In the genomic region with DNA sequence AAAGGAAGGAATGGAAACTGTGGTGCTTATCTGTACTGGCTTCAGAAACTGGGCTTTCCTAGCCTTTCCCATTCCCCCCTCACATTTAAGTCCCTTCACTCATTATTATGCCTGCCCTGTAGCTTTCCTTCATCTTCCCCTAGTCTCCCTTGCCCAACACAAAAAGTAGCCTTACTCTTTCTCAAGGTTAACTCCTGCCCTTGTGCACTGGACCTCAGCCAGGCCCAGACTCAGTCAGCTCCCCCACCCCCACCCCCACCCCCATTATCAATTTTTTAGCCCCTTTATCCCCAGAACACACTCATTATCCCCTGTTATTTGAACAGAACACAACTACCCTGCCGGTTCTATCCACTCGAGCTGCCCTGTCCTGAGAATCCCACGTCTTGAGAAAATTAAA, we compare ENCODE assay signal across 8 mouse cellular contexts. TPM values are rescaled to one million over a fixed set of nuclear protein-coding genes. Genes with fewer than 3 reads are reported as not detected.
DNase-seq lines count a peak whose midpoint lies in the region; ATAC-seq and TF ChIP-seq lines count a peak whose summit lies in the region.
"Had no signal": no experiment of that assay in that cellular context is flagged by ENCODE, and none has a peak within 500 bp of the region (broad histone marks: within the 10 kb centered on the region; RNA-seq: fewer than 3 reads in every experiment).

No protein-coding gene starts in this region.

- no peak for TF ChIP-seq CTCF in intestine, postnatal 0 days (IDR thresholded peaks at IDR 0.05; ENCODE audit: low read depth)

- 49% methylated on average over 3 of the region's 3 CpGs for WGBS in lung, embryonic 15.5 days
- 47% methylated on average over 3 of the region's 3 CpGs for WGBS in forebrain, embryonic 11.5 days
- WGBS in intestine, postnatal 0 days: 66% methylated on average over 3 of the region's 3 CpGs
- 59% methylated on average over 3 of the region's 3 CpGs for WGBS in neural tube, embryonic 14.5 days

- DNase-seq in lung, postnatal 14 days: no peak
- no peak for DNase-seq in forebrain, embryonic 11.5 days (ENCODE audit: low spot score)
- DNase-seq in right cerebral cortex, adult 18-20 months: no peak
- no peak for DNase-seq in layer of hippocampus, adult 9-11 months
- DNase-seq: layer of hippocampus, postnatal 36 days had no signal

- peak overlapping the region; percentile 69 for H3K27ac ChIP-seq in lung, embryonic 15.5 days
- no peak overlapping the region for H3K27ac ChIP-seq in forebrain, embryonic 11.5 days (ENCODE audit: low read depth, low read length)
- 0 out of 2 replicates have a peak overlapping the region, but pooled peaks have one; percentile 71 for H3K27ac ChIP-seq in intestine, postnatal 0 days (ENCODE audit: low read depth, low read length)
- H3K27ac ChIP-seq in neural tube, embryonic 14.5 days (ENCODE audit: low read depth, low read length): peak overlapping the region; percentile 53; the same call in 1 of the 2 replicates

- H3K9me3 ChIP-seq in lung, embryonic 15.5 days: no peaks in the 10 kb centered on the region
- H3K9me3 ChIP-seq in forebrain, embryonic 11.5 days (ENCODE audit: control insufficient read depth, low read length): no peaks in the 10 kb centered on the region
- H3K9me3 ChIP-seq in intestine, postnatal 0 days (ENCODE audit: control insufficient read depth): no peaks in the 10 kb centered on the region
- no peaks in the 10 kb centered on the region for H3K9me3 ChIP-seq in neural tube, embryonic 14.5 days (ENCODE audit: control insufficient read depth, low read length)

- ATAC-seq in lung, embryonic 15.5 days (ENCODE audit: borderline replicate concordance, extremely low read depth, low FRiP score, low TSS enrichment): no peak
- no peak for ATAC-seq in forebrain, embryonic 11.5 days (replicated peaks; ENCODE audit: low FRiP score)
- no peak for ATAC-seq in intestine, postnatal 0 days
- ATAC-seq in neural tube, embryonic 14.5 days (ENCODE audit: low read depth): no peak

- peak overlapping the region; percentile 80 for H3K4me3 ChIP-seq in lung, embryonic 15.5 days
- H3K4me3 ChIP-seq in forebrain, embryonic 11.5 days (ENCODE audit: low read depth, low read length): peak overlapping the region; percentile 83
- peak overlapping the region; percentile 82 for H3K4me3 ChIP-seq in intestine, postnatal 0 days (ENCODE audit: low read depth, low read length)
- peak overlapping the region; percentile 79 for H3K4me3 ChIP-seq in neural tube, embryonic 14.5 days (ENCODE audit: low read depth, low read length)

- peaks cover 8% of the 10 kb centered on the region; the same call in 1 of the 2 replicates for H3K4me1 ChIP-seq in lung, embryonic 15.5 days
- no peaks in the 10 kb centered on the region; the same call in 1 of the 2 replicates for H3K4me1 ChIP-seq in forebrain, embryonic 11.5 days (replicated peaks; ENCODE audit: control insufficient read depth, insufficient read depth, low read length)
- H3K4me1 ChIP-seq in intestine, postnatal 0 days (replicated peaks; ENCODE audit: control insufficient read depth, insufficient read depth, low read length): no peaks in the 10 kb centered on the region; the same call in 1 of the 2 replicates
- H3K4me1 ChIP-seq in neural tube, embryonic 14.5 days (ENCODE audit: control insufficient read depth, insufficient read depth, low read length): peaks cover 12% of the 10 kb centered on the region; the same call in 1 of the 2 replicates

- peak overlapping the region; percentile 67 for H3K4me2 ChIP-seq in lung, embryonic 15.5 days
- H3K4me2 ChIP-seq in forebrain, embryonic 11.5 days (ENCODE audit: low read depth, low read length, severe bottlenecking): peak overlapping the region; percentile 53; the same call in 1 of the 2 replicates
- H3K4me2 ChIP-seq in intestine, postnatal 0 days (replicated peaks; ENCODE audit: low read depth): peak overlapping the region; percentile 72
- peak overlapping the region; percentile 54 for H3K4me2 ChIP-seq in neural tube, embryonic 14.5 days (ENCODE audit: low read depth, low read length)

- H3K36me3 ChIP-seq in lung, embryonic 15.5 days: no peaks in the 10 kb centered on the region
- H3K36me3 ChIP-seq in forebrain, embryonic 11.5 days (ENCODE audit: control insufficient read depth, insufficient read depth, low read length): no peaks in the 10 kb centered on the region
- H3K36me3 ChIP-seq in intestine, postnatal 0 days (ENCODE audit: control insufficient read depth, insufficient read depth): no peaks in the 10 kb centered on the region
- no peaks in the 10 kb centered on the region for H3K36me3 ChIP-seq in neural tube, embryonic 14.5 days (ENCODE audit: control insufficient read depth, insufficient read depth, low read length)

- H3K27me3 ChIP-seq in lung, embryonic 15.5 days: no peaks in the 10 kb centered on the region
- H3K27me3 ChIP-seq in forebrain, embryonic 11.5 days (ENCODE audit: control insufficient read depth, insufficient read depth, low read length): no peaks in the 10 kb centered on the region
- H3K27me3 ChIP-seq in intestine, postnatal 0 days (replicated peaks; ENCODE audit: control insufficient read depth, insufficient read depth, low read length): no peaks in the 10 kb centered on the region
- no peaks in the 10 kb centered on the region for H3K27me3 ChIP-seq in neural tube, embryonic 14.5 days (ENCODE audit: control insufficient read depth, insufficient read depth, low read length)

- peak overlapping the region; percentile 52 for H3K9ac ChIP-seq in lung, embryonic 15.5 days
- no peak overlapping the region; the same call in 1 of the 2 replicates for H3K9ac ChIP-seq in forebrain, embryonic 11.5 days (ENCODE audit: low read length)
- H3K9ac ChIP-seq in intestine, postnatal 0 days (ENCODE audit: low read depth, low read length): peak overlapping the region; percentile 90
- H3K9ac ChIP-seq in neural tube, embryonic 14.5 days (replicated peaks; ENCODE audit: low read depth, low read length): peak overlapping the region; percentile 29; the same call in 1 of the 2 replicates

RNA-seq across cellular contexts. Expression of gene Glce, which starts 1.0 kb away (rescaled TPM):
- 20.8 and 21.9 TPM in 2 replicates for polyA plus RNA-seq in lung, embryonic 15.5 days (2015; fragmentation: Nextera tagmentation; extraction: Ambion mirVana)
- polyA plus RNA-seq in forebrain, embryonic 11.5 days (2014; fragmentation: Nextera tagmentation; extraction: Ambion mirVana): 18.4 and 19.5 TPM in 2 replicates
- 8.1 and 10.9 TPM in 2 replicates for polyA plus RNA-seq in intestine, postnatal 0 days (2015; fragmentation: Nextera tagmentation; extraction: Ambion mirVana)
- 25.1 and 32.6 TPM in 2 replicates for polyA plus RNA-seq in neural tube, embryonic 14.5 days (2014; fragmentation: Nextera tagmentation; extraction: Ambion mirVana)
